Mouse (Mus musculus) erythroblast, embryonic 14.5 days (primary cell): ENCODE measurements around the gene Tarm1. TPM values are rescaled to one million over a fixed set of nuclear protein-coding genes. Genes with fewer than 3 reads are reported as not detected.

Experiments used
- H3K27me3 ChIP-seq: 2 replicates; pipeline ENCODE4 v1.6.1; 2012; ENCODE audit warnings: inconsistent platforms; ENCODE audit not compliant: control insufficient read depth
- H3K36me3 ChIP-seq: 2 replicates; pipeline ENCODE4 v1.6.1; 2012; ENCODE audit warnings: mild to moderate bottlenecking, inconsistent platforms; ENCODE audit not compliant: control insufficient read depth
- H3K4me1 ChIP-seq: 2 replicates; pipeline ENCODE4 v1.6.1; 2012; ENCODE audit warnings: inconsistent platforms; ENCODE audit not compliant: control insufficient read depth
- H3K4me3 ChIP-seq: replicated peaks from 2 replicates; pipeline ENCODE3; 2012; ENCODE audit warnings: moderate library complexity, mild to moderate bottlenecking, inconsistent platforms
- H3K9me3 ChIP-seq: 2 replicates; pipeline ENCODE4 v1.6.1; 2012; ENCODE audit warnings: low read length, inconsistent platforms, mixed read lengths; ENCODE audit not compliant: control insufficient read depth
- GATA1 ChIP-seq: IDR thresholded peaks from 2 replicates; pipeline ENCODE4 v1.6.1; 2012; ENCODE audit warnings: low read length, inconsistent platforms, mixed read lengths
- TAL1 ChIP-seq: IDR thresholded peaks from 3 replicates; pipeline ENCODE4 v1.6.1; 2012; ENCODE audit warnings: low read length, inconsistent platforms, mixed read lengths
- polyA plus RNA-seq: library from polyadenylated mRNA; stranded (reverse); fragments of >175 nt; gene quantifications from 2 replicates; pipeline ENCODE4 v1.2.3, GENCODE M21; 2012

Gene Tarm1
- polyA plus RNA-seq: not detected in 2 replicates

DNA sequence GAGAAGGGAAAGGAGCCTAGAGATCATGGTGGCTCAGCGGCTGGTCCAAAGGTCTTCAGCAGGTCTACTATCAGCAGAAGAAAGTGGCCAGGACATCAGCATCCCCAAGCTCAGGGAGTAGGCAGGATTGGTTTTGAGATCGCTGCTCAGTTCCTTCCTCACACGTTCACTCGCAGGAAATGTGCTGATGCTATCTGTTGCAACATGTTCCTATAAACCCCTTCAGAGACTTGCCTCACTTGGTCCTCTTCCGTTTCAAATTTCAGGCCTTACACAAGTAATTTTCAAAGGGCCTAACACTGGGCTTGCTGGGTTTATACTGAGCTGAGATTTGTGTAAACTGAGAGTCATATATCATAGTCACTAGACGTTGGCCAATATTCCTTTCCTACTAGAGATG lies at the start of gene Tarm1:
Gene Tarm1 (minus strand): TSS at position 186 of the 400 bp plus-strand sequence.
- TF ChIP-seq GATA1 (no peak), TAL1 (no peak)
- Histone ChIP-seq H3K27me3 (no peaks in the 10 kb centered on the region), H3K4me3 (no peak within 1 kb of the TSS), H3K9me3 (no peaks in the 10 kb centered on the region), H3K36me3 (no peaks in the 10 kb centered on the region), H3K4me1 (no peaks in the 10 kb centered on the region)

DNA sequence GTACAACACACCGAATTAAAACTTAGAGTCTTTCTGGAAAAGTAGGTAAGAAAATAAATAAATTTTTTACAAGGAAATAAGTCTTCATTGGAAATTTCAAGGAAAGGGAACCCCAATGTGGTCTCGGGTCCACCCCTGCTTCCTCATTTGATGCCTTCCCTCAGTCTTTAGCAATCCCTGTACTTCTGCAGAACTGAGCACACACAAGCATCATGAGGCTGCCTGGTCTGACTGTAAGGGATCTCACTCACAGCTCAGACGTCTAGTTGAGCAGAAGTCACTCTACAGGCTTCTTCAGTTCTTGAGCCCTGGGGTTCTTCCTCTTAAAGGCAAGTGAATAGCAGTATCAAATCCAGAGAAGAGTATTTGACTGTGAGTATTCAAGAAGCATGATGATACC lies 3.5 kb upstream of the Tarm1 start:
- no peaks in the 10 kb centered on the region for H3K27me3 ChIP-seq

DNA sequence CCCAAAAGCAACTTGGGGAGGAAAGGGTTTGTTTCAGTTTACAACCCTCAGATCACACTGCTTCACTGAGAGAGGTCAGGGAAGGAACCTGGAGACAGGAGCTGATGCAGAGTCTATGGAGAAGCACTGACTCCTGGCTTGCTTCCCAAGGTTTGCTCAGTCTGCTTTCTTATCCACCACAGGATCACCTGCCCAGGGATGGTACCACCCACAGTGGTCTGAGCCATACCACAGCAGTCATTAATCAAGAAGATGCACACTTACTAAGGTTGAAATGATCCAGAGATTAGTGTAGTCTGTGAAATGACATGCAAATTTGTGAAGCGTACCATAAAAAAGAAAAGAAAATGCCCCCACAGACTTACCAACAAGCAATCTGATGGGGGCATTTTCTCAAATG lies 2.0 kb downstream of the Tarm1 start:
- TF ChIP-seq TAL1 (no peak), GATA1 (no peak)
- Histone ChIP-seq H3K27me3 (no peaks in the 10 kb centered on the region), H3K4me3 (no peak overlapping the region), H3K36me3 (no peaks in the 10 kb centered on the region), H3K4me1 (no peaks in the 10 kb centered on the region), H3K9me3 (no peaks in the 10 kb centered on the region)

More for the DNA sequence above, 3.5 kb upstream of the Tarm1 start:
- Histone ChIP-seq H3K4me1 (no peaks in the 10 kb centered on the region), H3K4me3 (no peak overlapping the region), H3K9me3 (no peaks in the 10 kb centered on the region), H3K36me3 (no peaks in the 10 kb centered on the region)
- TF ChIP-seq GATA1: no peak
- no peak for TF ChIP-seq TAL1

DNA sequence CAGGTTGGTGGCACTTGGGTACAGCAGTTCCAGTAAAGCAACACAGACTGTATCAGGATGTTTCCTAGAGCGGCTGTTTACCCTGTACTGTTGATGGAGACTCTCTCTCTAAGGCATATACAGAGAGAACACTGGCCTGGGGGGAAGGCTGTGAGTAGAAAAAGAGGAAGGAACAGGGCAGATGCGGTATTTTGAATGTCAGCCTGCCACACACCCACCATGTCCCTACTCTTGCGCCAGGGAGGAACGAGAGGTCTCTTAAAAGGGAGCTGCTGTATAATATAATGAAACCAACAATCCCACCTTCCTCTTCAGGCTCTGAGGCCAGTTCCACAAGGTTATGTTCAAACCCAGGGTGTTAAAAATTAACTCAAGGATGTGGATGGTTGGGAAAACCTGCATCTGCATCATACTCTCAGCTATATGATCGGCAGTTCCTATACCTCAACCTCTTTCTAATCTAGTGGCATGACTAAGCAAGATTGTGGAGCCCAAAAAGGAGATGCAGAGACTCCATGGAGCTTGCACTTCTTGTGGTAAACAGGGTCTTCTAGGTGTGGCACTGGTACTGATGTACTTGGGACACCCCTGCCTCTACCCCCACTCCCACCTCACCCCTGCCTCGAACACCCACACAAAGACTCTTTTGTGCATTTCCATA lies 20.3 kb downstream of the Tarm1 start:
- Histone ChIP-seq H3K9me3 (peaks cover 13% of the 10 kb centered on the region), H3K4me1 (no peaks in the 10 kb centered on the region), H3K4me3 (no peak overlapping the region), H3K36me3 (no peaks in the 10 kb centered on the region), H3K27me3 (no peaks in the 10 kb centered on the region)
- TF ChIP-seq GATA1: no peak
- no peak for TF ChIP-seq TAL1

DNA sequence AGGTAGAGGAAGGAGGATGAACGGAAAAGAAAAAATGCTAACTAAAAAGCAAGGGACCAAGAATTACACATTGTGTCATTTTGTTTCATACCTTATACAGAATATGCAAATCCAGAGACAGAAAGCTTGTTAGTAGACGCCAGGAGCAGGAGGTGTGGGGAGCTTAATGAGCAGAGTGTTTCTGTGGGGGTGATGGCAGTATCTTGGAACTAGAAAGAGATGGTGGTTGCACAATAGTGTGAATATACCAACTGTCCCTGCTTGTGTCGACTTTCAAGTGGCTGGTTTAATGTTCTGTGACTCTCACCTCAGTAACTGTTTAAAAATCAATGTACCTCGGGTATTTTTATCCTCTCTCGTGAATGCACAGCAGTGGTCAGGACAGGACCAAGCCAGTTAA lies 25.7 kb downstream of the Tarm1 start:
- Histone ChIP-seq H3K4me1 (no peaks in the 10 kb centered on the region), H3K4me3 (no peak overlapping the region), H3K36me3 (no peaks in the 10 kb centered on the region), H3K9me3 (peaks cover 6% of the 10 kb centered on the region), H3K27me3 (no peaks in the 10 kb centered on the region)
- no peak for TF ChIP-seq TAL1
- TF ChIP-seq GATA1: no peak

DNA sequence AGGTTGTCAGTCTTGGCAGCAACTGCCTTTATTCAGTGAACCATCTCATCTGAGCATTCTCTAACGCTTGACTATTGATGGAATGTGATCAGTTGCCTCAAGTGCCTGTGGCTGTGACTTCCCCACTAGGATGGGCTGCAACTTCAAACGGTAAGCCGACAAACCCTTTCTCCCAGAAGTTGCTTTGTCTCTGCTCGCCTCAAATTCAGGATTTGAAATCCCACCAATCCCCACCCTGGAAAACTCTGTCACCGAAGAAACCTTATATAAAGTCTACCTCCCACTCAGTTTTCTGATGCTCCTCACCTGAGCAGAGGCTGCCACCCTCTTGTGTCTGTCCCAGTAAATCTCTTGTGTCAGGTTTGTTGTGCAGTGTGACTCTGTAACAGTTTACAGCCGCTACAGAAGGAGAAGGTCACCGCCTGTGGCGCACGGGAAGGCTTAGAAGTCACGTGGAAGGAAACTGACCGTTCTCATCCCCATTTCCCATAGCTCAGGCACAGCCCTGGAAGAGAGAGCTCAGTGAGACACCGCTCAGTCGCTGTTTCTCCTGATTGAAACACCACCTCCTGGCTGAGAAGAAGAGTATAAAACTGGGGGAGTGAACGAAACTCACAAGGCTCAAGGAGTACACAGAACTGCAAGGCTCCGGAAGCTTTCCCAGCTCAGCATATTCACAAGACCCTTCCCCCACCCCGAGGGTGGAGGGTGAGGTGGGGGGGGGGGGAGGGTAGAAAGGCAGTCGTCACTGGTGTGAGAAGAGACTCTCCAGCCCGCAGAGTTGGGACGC lies 27.9 kb downstream of the Tarm1 start:
- Histone ChIP-seq H3K4me3 (no peak overlapping the region), H3K9me3 (no peaks in the 10 kb centered on the region), H3K27me3 (no peaks in the 10 kb centered on the region), H3K4me1 (no peaks in the 10 kb centered on the region), H3K36me3 (no peaks in the 10 kb centered on the region)
- TF ChIP-seq GATA1: no peak
- TF ChIP-seq TAL1: no peak

DNA sequence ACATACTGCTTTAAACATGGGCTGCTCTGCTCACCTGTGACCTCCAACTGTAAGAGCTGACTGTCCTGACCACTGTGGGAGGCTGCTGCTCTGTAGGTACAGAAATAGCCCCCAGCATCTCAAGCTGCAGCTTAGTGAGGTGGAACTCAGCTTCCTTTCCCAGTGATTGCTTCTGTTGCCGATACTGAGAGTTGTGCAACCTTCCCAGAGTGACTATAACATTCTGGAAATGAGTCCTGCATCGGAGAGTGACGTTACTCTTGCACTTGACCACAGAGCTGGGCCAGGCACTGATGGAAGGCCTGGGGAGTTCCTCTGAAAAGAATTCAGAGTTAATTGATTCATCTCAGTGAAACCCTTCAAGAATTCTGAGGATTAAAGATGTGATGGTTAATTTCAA lies 29.6 kb downstream of the Tarm1 start:
- Histone ChIP-seq H3K36me3 (no peaks in the 10 kb centered on the region), H3K4me1 (no peaks in the 10 kb centered on the region), H3K9me3 (no peaks in the 10 kb centered on the region), H3K27me3 (no peaks in the 10 kb centered on the region), H3K4me3 (no peak overlapping the region)
- TF ChIP-seq TAL1 (no peak), GATA1 (no peak)

DNA sequence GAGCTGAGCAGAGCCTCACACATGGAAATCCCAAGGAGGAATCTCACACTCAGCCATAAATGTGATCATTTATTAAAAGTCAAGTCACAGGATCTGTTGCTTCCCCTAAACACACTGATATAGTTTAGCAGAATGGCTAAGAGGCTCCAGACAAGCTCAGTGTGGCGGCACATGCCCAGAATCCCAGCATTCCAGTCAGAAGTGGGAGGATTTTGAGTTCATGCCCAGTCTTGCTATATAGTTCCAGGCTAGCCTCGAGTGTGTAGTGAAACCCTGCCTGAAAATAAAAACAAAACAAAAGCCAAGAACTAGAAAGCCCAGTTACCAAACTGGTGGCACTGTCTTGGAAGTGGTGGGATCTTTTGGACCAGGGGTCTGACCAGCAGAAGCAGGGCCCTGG lies 33.8 kb downstream of the Tarm1 start:
- no peaks in the 10 kb centered on the region for H3K4me1 ChIP-seq
- TF ChIP-seq GATA1: no peak
- TF ChIP-seq TAL1: no peak
- H3K4me3 ChIP-seq: no peak overlapping the region
- no peaks in the 10 kb centered on the region for H3K36me3 ChIP-seq
- H3K27me3 ChIP-seq: no peaks in the 10 kb centered on the region
- no peaks in the 10 kb centered on the region for H3K9me3 ChIP-seq

DNA sequence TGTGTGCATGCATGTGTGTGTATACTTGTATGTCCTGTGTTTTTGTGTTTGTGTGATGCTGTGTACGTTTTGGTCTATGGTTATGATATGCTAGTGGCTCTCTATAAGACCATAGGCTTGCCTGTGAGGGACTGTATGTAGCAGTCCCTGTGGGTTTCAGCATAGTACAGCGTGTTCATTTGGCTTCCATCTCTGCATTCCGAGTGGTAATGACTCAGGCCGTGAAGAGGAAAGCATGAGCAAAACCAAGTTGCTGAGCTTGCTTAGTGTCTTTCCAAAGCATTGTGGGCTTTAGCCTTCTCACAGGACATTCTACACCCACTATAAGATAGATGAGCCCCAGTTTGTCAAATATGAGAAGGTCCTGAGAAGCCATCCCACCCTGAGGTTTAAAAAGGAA lies 39.1 kb downstream of the Tarm1 start:
- Histone ChIP-seq H3K4me3 (no peak overlapping the region), H3K4me1 (no peaks in the 10 kb centered on the region), H3K36me3 (no peaks in the 10 kb centered on the region), H3K9me3 (no peaks in the 10 kb centered on the region), H3K27me3 (no peaks in the 10 kb centered on the region)
- TF ChIP-seq GATA1 (no peak), TAL1 (no peak)

DNA sequence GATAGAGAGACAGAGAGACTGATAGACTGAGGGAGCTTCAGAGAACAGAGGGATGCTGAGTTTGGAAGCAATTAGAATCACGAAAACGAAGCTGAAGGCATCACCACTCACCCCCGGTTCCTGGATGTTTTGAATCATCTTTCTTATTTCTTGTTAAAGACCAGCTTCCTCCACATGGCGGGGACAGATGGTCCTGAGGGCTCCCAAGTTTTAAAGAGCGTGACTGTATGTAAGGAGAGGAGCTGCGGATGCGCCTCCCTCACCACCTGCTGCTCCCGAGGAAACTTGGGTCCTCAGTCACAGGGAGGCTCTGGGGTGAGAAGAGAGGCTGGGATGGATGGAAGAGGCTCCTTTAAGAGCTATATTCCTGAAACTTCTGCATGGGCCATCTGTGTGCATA lies 42.2 kb downstream of the Tarm1 start:
- H3K36me3 ChIP-seq: no peaks in the 10 kb centered on the region
- H3K4me1 ChIP-seq: no peaks in the 10 kb centered on the region
- H3K4me3 ChIP-seq: no peak overlapping the region
- H3K27me3 ChIP-seq: no peaks in the 10 kb centered on the region
- no peak for TF ChIP-seq TAL1
- no peak for TF ChIP-seq GATA1
- no peaks in the 10 kb centered on the region for H3K9me3 ChIP-seq
